Mouse (Mus musculus) ES-Bruce4 (cell line): ENCODE results near the gene Fmc1.

Source experiments
- CTCF ChIP-seq: IDR thresholded peaks from one replicate; pipeline ENCODE4 v1.8.1; 2011; ENCODE audit warnings: low read depth, low read length
- EP300 ChIP-seq: IDR thresholded peaks from 2 replicates; pipeline ENCODE4 v1.6.1; 2011; ENCODE audit warnings: low read depth, low read length; ENCODE audit not compliant: insufficient read depth
- POLR2A ChIP-seq: IDR thresholded peaks from one replicate; pipeline ENCODE4 v1.8.1; 2011; ENCODE audit warnings: low read length; ENCODE audit not compliant: insufficient read depth

DNA sequence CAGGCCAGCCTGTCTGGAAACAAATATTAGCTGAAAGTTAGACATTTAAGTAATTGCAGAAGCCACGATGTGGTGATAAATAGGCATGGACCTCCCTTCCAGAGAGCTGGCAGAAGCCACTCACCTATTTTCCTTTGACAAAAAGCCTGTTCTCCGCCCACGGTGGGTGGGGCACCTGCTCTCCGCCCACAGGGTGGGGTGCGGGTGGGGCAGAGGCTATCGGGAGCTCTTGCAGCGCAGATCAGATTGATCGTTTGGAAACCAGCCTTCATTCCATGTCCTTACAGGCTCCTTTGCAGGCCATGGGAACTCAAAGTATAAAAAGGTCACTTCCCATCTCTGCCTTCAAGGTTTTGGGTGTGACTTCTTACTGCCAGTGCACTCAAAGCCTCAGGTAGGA lies 9.5 kb upstream of the Fmc1 start:
- TF ChIP-seq CTCF (no peak), POLR2A (no peak), EP300 (no peak)
